Mouse (Mus musculus): ENCODE measurements around the gene Ccdc71. TPM values are rescaled to one million over a fixed set of nuclear protein-coding genes. Genes with fewer than 3 reads are reported as not detected.

The Ccdc71 gene
- polyA plus RNA-seq (2012; rRNA removed) = 11.8 and 20.1 TPM in 2 replicates

DNA sequence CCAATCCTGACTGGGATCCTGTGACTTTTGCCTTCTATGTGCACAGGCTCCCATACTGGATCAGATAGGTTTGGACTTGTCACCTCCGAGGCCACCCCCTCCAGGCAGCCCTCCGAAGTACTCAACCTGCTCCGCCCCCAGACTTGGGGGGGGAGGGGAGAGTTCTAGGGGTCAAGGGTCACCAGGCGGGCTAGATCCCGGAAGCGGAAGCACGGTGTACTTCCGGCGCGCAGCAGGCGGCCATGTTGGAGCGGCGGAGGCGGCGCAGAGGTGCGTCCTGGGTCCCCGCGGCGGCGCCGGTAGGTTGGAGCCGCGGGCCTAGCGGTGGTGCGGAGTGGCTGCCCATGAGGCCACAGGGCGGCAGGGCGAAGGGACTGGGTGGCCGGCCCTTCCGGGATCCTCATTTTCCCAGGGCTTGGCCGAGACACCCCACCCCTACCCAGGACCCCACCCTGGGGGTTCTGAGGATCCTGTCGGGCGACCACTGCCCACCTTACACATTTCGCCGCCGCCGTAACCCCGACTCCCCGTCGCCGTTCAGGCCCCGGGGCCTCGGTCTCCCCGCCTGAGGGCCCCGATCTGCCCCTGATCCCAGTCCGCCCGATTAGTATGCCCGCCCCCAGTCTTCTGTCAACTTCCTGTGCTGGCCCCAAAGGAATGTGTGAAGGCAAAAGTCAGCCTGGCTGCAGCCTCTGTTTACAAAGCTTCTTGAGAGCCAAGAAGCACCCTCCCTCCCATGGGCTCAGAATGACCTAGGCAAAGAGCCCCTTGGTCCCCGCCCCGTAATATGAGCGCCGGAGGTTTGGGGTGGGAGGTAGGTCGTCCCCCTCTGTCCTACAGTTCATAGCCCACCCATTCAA lies at the start of gene Ccdc71:
Ccdc71 (plus strand) TSS at position 209 of the 860 bp plus-strand sequence.
- under 1% methylated on average over 50 of the region's 52 CpGs for WGBS
- peak within 1 kb of the TSS; percentile 90 for H3K4me3 ChIP-seq (ENCODE audit: low read depth, low read length)
- peak within 1 kb of the TSS; percentile 66 for H3K27ac ChIP-seq (ENCODE audit: insufficient read depth, low read depth, low read length)
- peak; percentile 45; the same call in 1 of the 2 replicates for TF ChIP-seq POLR2A (IDR thresholded peaks at IDR 0.05; ENCODE audit: low read depth, low read length)
- no peak for TF ChIP-seq CTCF (IDR thresholded peaks at IDR 0.05; ENCODE audit: extremely low read depth, insufficient read length, insufficient replicate concordance, low read depth, low read length)
- H3K27me3 ChIP-seq (ENCODE audit: control insufficient read depth, insufficient read depth, low read length) = no peaks in the 10 kb centered on the region
- peaks cover 10% of the 10 kb centered on the region for H3K4me1 ChIP-seq (ENCODE audit: control insufficient read depth, insufficient read depth, insufficient read length, low read length)
- H3K36me3 ChIP-seq (ENCODE audit: control insufficient read depth, insufficient read depth, low read length) = peaks cover 21% of the 10 kb centered on the region

DNA sequence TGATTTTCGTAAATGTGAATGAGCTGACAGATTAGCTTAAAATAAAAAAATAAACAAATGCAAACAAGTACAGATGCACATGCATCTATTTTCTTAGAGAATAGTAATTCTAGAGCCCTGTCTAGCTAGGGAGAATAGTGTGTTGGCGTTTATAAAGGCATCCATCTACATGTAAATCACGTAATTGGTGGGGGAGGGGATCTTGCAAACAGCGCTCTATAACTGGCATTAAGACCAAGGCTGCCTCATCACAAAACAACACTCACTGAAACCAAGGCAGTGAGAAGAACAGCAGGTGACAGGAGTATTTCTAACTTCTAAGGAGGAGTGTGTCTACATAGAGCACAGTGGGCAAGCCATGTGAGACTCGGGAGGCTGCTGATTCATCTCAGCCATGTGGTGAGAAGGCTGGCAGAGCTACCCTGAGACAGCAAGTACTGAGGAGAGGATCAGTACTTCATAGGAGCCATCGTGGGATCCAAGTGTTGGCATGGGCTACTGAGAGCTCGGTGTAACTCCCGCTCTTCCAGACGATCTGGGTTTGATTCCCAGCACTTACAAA lies 48.9 kb upstream of the Ccdc71 start:
- Histone ChIP-seq H3K4me3 (ENCODE audit: low read depth, low read length) (no peak overlapping the region), H3K27me3 (ENCODE audit: control insufficient read depth, insufficient read depth, low read length) (no peaks in the 10 kb centered on the region), H3K27ac (ENCODE audit: insufficient read depth, low read depth, low read length) (no peak overlapping the region), H3K4me1 (ENCODE audit: control insufficient read depth, insufficient read depth, insufficient read length, low read length) (no peaks in the 10 kb centered on the region), H3K36me3 (ENCODE audit: control insufficient read depth, insufficient read depth, low read length) (no peaks in the 10 kb centered on the region)
- 82% methylated on average over 9 of the region's 9 CpGs for WGBS
- TF ChIP-seq CTCF (IDR thresholded peaks at IDR 0.05; ENCODE audit: extremely low read depth, insufficient read length, insufficient replicate concordance, low read depth, low read length) = no peak
- TF ChIP-seq POLR2A (IDR thresholded peaks at IDR 0.05; ENCODE audit: low read depth, low read length) = no peak

DNA sequence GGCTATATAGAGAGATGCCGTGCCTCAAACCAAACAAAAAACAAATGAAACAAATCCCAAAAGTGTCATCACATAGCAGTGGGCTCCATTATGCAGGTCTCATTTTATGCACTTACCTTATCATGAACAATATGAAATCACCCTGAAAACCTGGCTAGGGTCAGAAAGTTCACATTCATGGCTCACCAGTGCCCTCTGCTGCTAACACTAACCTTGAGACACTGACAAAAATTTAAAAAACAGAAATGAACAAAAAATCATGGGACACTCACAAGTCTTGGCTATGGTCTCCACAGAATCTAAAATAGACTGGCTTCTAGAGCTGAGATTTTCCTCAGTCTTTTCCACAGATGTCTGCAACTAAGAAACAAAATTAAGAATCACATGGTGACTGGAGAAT lies 48.1 kb upstream of the Ccdc71 start:
- no peaks in the 10 kb centered on the region for H3K36me3 ChIP-seq (ENCODE audit: control insufficient read depth, insufficient read depth, low read length)
- H3K4me3 ChIP-seq (ENCODE audit: low read depth, low read length) = no peak overlapping the region
- TF ChIP-seq CTCF (IDR thresholded peaks at IDR 0.05; ENCODE audit: extremely low read depth, insufficient read length, insufficient replicate concordance, low read depth, low read length) = no peak
- no peak for TF ChIP-seq POLR2A (IDR thresholded peaks at IDR 0.05; ENCODE audit: low read depth, low read length)
- WGBS = 65% methylated on average over 1 of the region's 1 CpGs
- H3K27me3 ChIP-seq (ENCODE audit: control insufficient read depth, insufficient read depth, low read length) = no peaks in the 10 kb centered on the region
- no peaks in the 10 kb centered on the region for H3K4me1 ChIP-seq (ENCODE audit: control insufficient read depth, insufficient read depth, insufficient read length, low read length)
- no peak overlapping the region for H3K27ac ChIP-seq (ENCODE audit: insufficient read depth, low read depth, low read length)

DNA sequence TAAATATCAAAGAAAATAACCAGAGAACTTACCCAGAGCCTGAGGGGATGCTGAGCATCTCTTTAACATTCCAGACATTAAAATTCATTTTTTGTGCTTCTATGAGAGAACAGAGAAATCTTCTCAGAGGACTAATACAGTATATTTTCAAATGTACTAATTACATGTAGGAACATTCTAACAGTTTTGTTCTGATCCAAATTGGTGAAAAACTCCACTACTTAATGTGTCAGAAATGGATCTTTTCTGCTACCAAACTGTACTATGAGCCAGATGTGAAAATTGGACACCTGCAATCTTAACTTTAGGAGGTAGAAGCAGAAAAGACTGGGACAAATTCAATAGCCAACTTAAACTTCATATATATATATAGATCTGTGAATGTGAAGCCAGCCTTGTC lies 31.9 kb upstream of the Ccdc71 start, which contains the start of gene Ccdc36:
Ccdc36 (minus strand) TSS at position 101 of the 400 bp plus-strand sequence.
- Histone ChIP-seq H3K4me3 (ENCODE audit: low read depth, low read length) (no peak within 1 kb of the TSS), H3K4me1 (ENCODE audit: control insufficient read depth, insufficient read depth, insufficient read length, low read length) (peaks cover 5% of the 10 kb centered on the region; the same call in 1 of the 2 replicates), H3K27me3 (ENCODE audit: control insufficient read depth, insufficient read depth, low read length) (no peaks in the 10 kb centered on the region; the same call in 1 of the 2 replicates), H3K27ac (ENCODE audit: insufficient read depth, low read depth, low read length) (no peak within 1 kb of the TSS), H3K36me3 (ENCODE audit: control insufficient read depth, insufficient read depth, low read length) (no peaks in the 10 kb centered on the region)
- no peak for TF ChIP-seq CTCF (IDR thresholded peaks at IDR 0.05; ENCODE audit: extremely low read depth, insufficient read length, insufficient replicate concordance, low read depth, low read length)
- no peak for TF ChIP-seq POLR2A (IDR thresholded peaks at IDR 0.05; ENCODE audit: low read depth, low read length)

DNA sequence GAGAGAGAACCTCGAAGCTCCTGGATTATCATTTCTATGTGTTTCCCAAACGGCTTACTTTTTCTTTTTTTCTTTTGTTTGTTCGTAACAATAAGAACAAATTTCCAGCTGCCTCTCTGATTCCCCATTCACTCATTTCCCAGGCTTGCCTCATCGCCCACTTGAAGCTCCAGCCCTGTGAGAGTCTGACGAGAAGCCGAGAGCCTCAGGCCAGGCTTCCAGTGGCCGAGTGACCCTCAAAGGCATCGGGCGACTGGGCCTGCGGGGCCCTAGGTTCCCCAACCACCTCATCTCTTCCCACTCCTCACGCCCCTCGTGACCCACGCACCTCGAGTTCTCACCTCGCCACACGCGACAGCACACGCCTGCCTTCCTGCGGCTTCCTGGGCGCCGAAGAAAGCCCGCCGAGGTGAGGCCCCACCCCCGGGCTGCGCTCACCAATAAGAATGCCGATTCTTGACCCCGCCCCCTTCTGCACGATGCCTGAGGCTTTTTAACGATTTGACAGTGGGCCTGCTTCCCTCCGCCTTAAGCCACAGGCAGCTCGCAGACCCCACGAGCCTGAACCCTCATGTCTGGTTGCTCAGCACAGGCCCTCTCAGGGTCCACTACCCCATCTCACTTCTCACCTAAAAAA lies 28.8 kb upstream of the Ccdc71 start:
- Histone ChIP-seq H3K27ac (ENCODE audit: insufficient read depth, low read depth, low read length) (no peak overlapping the region), H3K27me3 (ENCODE audit: control insufficient read depth, insufficient read depth, low read length) (no peaks in the 10 kb centered on the region), H3K4me1 (ENCODE audit: control insufficient read depth, insufficient read depth, insufficient read length, low read length) (peaks cover 5% of the 10 kb centered on the region; the same call in 1 of the 2 replicates), H3K36me3 (ENCODE audit: control insufficient read depth, insufficient read depth, low read length) (no peaks in the 10 kb centered on the region), H3K4me3 (ENCODE audit: low read depth, low read length) (peak overlapping the region; percentile 17)
- 49% methylated on average over 32 of the region's 32 CpGs for WGBS
- no peak for TF ChIP-seq POLR2A (IDR thresholded peaks at IDR 0.05; ENCODE audit: low read depth, low read length)

DNA sequence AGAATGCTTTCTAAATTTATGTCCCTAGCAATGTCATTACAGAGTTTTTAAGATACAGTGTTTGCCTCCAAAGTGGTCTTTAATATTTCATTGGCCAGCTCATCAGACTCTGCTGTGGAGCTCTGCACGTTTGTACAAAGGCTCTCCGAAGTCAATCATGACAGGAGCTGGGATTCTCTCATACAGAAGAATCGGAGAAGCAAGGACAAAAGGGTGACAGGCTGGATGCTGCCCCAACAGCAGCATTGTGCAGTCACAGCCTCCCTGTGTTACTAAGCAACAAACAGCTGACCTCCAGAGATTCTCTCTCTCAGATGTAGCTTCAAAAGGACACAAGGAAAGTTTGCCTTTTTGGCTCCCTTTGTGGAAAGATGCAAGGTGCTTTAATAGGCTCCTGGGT lies 24.1 kb upstream of the Ccdc71 start, which contains the start of gene BC048562:
BC048562 (plus strand) TSS at position 301 of the 400 bp plus-strand sequence.
- Histone ChIP-seq H3K36me3 (ENCODE audit: control insufficient read depth, insufficient read depth, low read length) (no peaks in the 10 kb centered on the region), H3K27me3 (ENCODE audit: control insufficient read depth, insufficient read depth, low read length) (no peaks in the 10 kb centered on the region), H3K4me1 (ENCODE audit: control insufficient read depth, insufficient read depth, insufficient read length, low read length) (peaks cover 5% of the 10 kb centered on the region; the same call in 1 of the 2 replicates), H3K4me3 (ENCODE audit: low read depth, low read length) (no peak within 1 kb of the TSS), H3K27ac (ENCODE audit: insufficient read depth, low read depth, low read length) (no peak within 1 kb of the TSS)
- WGBS = 73% methylated on average over 3 of the region's 3 CpGs
- TF ChIP-seq CTCF (IDR thresholded peaks at IDR 0.05; ENCODE audit: extremely low read depth, insufficient read length, insufficient replicate concordance, low read depth, low read length) (no peak), POLR2A (IDR thresholded peaks at IDR 0.05; ENCODE audit: low read depth, low read length) (no peak)

DNA sequence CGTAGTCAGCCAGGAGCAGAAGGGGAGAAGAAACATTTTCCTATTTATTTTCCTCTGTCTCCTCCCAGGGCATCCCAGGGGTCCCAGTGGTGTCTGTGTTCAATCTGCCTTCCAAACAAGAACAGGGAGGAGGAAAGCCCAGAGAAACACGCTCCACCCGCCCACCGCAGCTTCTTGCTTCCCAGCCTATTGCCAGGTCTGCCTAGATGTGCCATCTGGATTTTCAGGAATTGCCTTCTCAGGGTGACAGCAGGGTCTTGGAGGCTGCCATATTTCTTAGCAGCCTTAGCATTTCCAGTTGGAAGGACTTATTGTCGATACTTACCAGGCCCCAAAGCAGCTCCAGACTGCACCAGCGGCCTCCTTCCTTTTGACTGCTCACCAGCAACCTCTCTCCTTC lies 21.2 kb upstream of the Ccdc71 start:
- 87% methylated on average over 6 of the region's 6 CpGs for WGBS
- Histone ChIP-seq H3K27me3 (ENCODE audit: control insufficient read depth, insufficient read depth, low read length) (no peaks in the 10 kb centered on the region), H3K27ac (ENCODE audit: insufficient read depth, low read depth, low read length) (no peak overlapping the region), H3K36me3 (ENCODE audit: control insufficient read depth, insufficient read depth, low read length) (no peaks in the 10 kb centered on the region), H3K4me1 (ENCODE audit: control insufficient read depth, insufficient read depth, insufficient read length, low read length) (no peaks in the 10 kb centered on the region), H3K4me3 (ENCODE audit: low read depth, low read length) (no peak overlapping the region)
- TF ChIP-seq CTCF (IDR thresholded peaks at IDR 0.05; ENCODE audit: extremely low read depth, insufficient read length, insufficient replicate concordance, low read depth, low read length) (no peak), POLR2A (IDR thresholded peaks at IDR 0.05; ENCODE audit: low read depth, low read length) (no peak)

All from small intestine, adult 2 months (tissue).